Mouse (Mus musculus) liver, embryonic 12.5 days (tissue): ENCODE data around the gene Pla1a. TPM values are rescaled to one million over a fixed set of nuclear protein-coding genes. Genes with fewer than 3 reads are reported as not detected.

Experiments
- ATAC-seq: fragments of 200-750 bp; cut with Nextera tagmentation; 2 replicates; pipeline ENCODE4 v1.8.0; 2017; ENCODE audit warnings: moderate number of reproducible peaks, mild to moderate bottlenecking, moderate library complexity
- H3K27ac ChIP-seq: fragments of 300-500 bp; sonication (generic); 2 replicates; pipeline ENCODE4 v1.5.1; 2016; ENCODE audit warnings: mild to moderate bottlenecking
- H3K27me3 ChIP-seq: fragments of 300-500 bp; sonication (generic); replicated peaks from 2 replicates; pipeline ENCODE4 v1.6.1; 2016; ENCODE audit warnings: mild to moderate bottlenecking, moderate library complexity
- H3K36me3 ChIP-seq: fragments of 300-500 bp; sonication (generic); 2 replicates; pipeline ENCODE4 v1.6.1; 2016; ENCODE audit warnings: mild to moderate bottlenecking, moderate library complexity
- H3K4me1 ChIP-seq: fragments of 300-500 bp; sonication (generic); 2 replicates; pipeline ENCODE4 v1.6.1; 2016
- H3K4me2 ChIP-seq: fragments of 300-500 bp; sonication (generic); 2 replicates; pipeline ENCODE4 v1.6.1; 2016; ENCODE audit warnings: mild to moderate bottlenecking, moderate library complexity
- H3K4me3 ChIP-seq: fragments of 300-500 bp; sonication (generic); 2 replicates; pipeline ENCODE4 v1.5.1; 2016; ENCODE audit warnings: mild to moderate bottlenecking, moderate library complexity
- H3K9ac ChIP-seq: fragments of 300-500 bp; sonication (generic); 2 replicates; pipeline ENCODE4 v1.6.1; 2016; ENCODE audit warnings: mild to moderate bottlenecking, moderate library complexity
- H3K9me3 ChIP-seq: fragments of 300-500 bp; sonication (generic); replicated peaks from 2 replicates; pipeline ENCODE4 v1.6.1; 2016; ENCODE audit warnings: mild to moderate bottlenecking, moderate library complexity
- WGBS: fragments of 180-500 bp; shearing (Covaris S2); methylation state at CpG from one replicate; pipeline ENCODE4 v1.1.7; 2016; ENCODE audit not compliant: insufficient replicate concordance; 5-methylcytosine and 5-hydroxymethylcytosine counted together
- polyA plus RNA-seq: library from polyadenylated mRNA; unstranded; fragments of >200 nt; fragmentation: Nextera tagmentation; extraction: Ambion mirVana; gene quantifications from 2 replicates; pipeline ENCODE4 v1.2.1, GENCODE M21; 2016

Pla1a gene
- polyA plus RNA-seq, 1 experiment from 2014 or later = 3.4 TPM

DNA sequence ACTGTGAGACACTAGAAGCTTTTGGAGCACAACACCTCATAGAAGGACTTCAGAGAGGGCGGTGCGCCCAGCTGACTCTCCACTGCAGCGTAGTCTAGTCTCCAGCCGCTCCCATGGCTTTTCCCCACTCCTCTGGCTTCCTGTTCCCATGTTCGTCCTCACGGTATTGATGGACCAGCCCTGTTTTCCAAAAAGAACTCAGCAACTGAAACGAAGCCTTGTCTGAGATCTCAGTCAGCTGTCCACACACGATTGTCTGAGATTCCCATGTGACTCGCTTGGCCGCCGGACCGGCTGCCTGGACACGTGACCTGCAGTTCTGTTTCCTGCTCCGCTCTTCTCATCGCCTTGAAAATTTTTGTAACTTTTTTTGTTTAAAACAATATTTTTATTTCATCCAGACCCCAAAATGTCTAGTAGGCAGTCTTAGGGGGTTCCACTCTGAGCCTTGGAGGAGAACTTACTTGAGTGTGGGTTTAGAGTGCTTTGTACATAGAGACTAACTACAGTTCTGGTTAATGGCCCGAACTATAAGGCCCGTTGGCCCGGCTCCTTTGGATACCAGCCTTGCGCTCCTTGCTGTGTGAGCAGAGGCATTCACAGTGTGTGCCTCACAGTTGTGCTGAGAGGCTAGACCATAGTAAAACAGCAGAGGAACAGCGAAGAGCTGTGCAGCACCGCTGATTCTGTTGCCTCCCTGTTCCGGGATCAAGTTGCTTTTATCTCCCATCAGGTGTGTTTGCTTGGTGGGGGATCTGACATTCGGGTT lies 40.6 kb downstream of the Pla1a start:
- Histone ChIP-seq H3K36me3 (no peaks in the 10 kb centered on the region), H3K9ac (no peak overlapping the region), H3K4me1 (peaks cover 20% of the 10 kb centered on the region), H3K4me3 (no peak overlapping the region), H3K4me2 (no peak overlapping the region), H3K27ac (no peak overlapping the region), H3K27me3 (no peaks in the 10 kb centered on the region), H3K9me3 (no peaks in the 10 kb centered on the region)
- WGBS = 75% methylated on average over 23 of the region's 23 CpGs
- ATAC-seq = no peak

DNA sequence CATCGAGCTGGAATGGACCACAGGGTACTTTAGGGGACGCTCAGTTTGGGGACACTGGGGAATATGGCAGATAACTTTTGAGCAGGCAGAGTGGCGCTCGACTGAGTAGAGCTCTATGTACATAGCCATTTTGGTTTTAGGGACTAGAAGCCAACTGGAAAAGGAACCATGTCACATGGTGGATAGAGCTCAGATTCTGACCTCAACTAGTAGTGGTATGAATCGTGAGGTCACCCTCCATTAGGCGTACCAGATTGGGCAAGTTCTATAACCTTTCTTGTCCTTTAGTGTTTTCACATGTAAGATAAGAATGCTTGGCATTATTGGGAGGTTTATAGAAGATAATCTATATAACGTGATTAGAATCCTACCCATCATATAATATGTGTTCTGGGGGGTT lies 42.6 kb downstream of the Pla1a start:
- Histone ChIP-seq H3K27me3 (no peaks in the 10 kb centered on the region), H3K27ac (no peak overlapping the region), H3K4me1 (peaks cover 34% of the 10 kb centered on the region), H3K4me2 (no peak overlapping the region), H3K4me3 (no peak overlapping the region), H3K36me3 (no peaks in the 10 kb centered on the region), H3K9me3 (no peaks in the 10 kb centered on the region), H3K9ac (no peak overlapping the region)
- WGBS = 76% methylated on average over 7 of the region's 7 CpGs
- ATAC-seq = no peak

DNA sequence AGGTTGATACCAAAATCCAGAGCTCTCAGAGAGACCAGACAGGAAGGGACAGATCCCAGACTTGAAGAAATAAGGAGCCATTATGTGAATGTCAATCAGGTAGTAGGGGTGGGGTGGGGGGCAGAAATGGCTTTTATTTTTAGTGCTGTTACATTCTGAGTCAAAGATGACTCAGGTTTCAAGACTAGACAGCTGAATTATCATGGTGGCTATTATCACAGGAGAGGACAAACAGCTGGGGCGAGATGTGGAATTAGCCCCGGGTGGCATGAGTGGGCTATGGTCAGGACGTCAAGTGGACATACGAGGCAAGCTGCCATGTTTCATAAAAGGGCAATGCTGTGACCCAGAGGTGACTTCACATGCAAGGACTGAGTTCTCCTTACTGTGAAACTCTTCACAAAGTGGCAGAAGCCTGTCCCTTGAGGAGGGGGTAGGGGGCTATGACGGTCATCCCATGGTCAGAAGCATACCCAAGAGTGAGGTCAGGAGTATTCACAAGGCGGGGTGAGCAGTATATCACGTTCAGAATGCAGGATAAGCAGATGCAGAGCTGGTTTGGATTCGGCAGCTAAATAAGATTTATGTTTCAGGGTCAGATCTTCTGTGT lies 43.6 kb downstream of the Pla1a start:
- WGBS = 74% methylated on average over 8 of the region's 8 CpGs
- no peaks in the 10 kb centered on the region for H3K27me3 ChIP-seq
- H3K9ac ChIP-seq = no peak overlapping the region
- no peak for ATAC-seq
- no peaks in the 10 kb centered on the region for H3K9me3 ChIP-seq
- no peak overlapping the region for H3K4me2 ChIP-seq
- no peaks in the 10 kb centered on the region for H3K36me3 ChIP-seq
- H3K4me3 ChIP-seq = no peak overlapping the region
- no peak overlapping the region for H3K27ac ChIP-seq
- peaks cover 43% of the 10 kb centered on the region for H3K4me1 ChIP-seq

DNA sequence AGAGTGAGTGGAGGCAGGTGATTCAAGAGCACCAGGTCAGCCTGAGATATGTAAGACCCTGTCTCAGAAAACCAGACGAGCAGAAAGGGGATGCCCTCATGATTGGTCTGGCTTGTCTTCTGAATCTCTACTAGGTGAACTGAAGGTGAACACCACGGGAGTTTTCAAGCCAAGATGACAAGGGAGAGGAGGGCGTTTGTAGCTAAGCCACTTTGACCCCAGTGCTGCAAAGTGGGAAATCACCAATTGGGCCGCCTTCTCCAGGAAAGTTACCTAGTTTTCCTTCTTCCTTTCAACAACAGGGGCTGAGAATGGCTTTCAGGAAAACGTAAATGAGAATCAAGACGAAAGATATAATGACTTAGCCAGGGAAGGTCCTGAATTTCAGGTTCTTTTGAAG lies 44.2 kb downstream of the Pla1a start:
- Histone ChIP-seq H3K4me3 (no peak overlapping the region), H3K27me3 (no peaks in the 10 kb centered on the region), H3K9me3 (no peaks in the 10 kb centered on the region), H3K9ac (no peak overlapping the region), H3K4me1 (peaks cover 43% of the 10 kb centered on the region), H3K27ac (no peak overlapping the region), H3K36me3 (no peaks in the 10 kb centered on the region), H3K4me2 (no peak overlapping the region)
- 69% methylated on average over 6 of the region's 6 CpGs for WGBS
- ATAC-seq = no peak

DNA sequence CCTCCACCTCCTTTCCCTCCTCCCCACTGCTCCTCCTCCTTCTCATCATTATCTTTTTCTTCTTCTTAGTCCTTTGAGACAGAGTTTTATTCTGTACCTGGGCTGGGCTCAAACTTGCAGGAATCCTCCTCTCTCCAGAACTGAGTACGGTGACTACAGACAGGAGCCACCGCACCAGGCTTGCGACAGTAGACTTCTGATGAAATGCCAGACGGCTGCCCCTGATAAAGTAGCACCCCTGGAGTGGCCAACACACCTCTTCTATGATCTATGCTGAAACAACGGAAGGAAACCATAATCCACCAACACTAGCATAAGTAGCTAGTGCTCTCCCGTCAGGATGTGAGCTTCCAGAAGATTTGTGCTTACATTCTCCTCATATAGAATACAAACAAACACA lies 45.6 kb downstream of the Pla1a start:
- peak; percentile 80 for ATAC-seq
- no peak overlapping the region for H3K4me3 ChIP-seq
- peaks cover 56% of the 10 kb centered on the region for H3K4me1 ChIP-seq
- 34% methylated on average over 6 of the region's 6 CpGs for WGBS
- H3K9ac ChIP-seq = peak overlapping the region; percentile 40; the same call in 1 of the 2 replicates
- peak overlapping the region; percentile 32 for H3K4me2 ChIP-seq
- H3K27ac ChIP-seq = peak overlapping the region; percentile 65
- H3K9me3 ChIP-seq = no peaks in the 10 kb centered on the region
- no peaks in the 10 kb centered on the region for H3K36me3 ChIP-seq
- no peaks in the 10 kb centered on the region for H3K27me3 ChIP-seq

DNA sequence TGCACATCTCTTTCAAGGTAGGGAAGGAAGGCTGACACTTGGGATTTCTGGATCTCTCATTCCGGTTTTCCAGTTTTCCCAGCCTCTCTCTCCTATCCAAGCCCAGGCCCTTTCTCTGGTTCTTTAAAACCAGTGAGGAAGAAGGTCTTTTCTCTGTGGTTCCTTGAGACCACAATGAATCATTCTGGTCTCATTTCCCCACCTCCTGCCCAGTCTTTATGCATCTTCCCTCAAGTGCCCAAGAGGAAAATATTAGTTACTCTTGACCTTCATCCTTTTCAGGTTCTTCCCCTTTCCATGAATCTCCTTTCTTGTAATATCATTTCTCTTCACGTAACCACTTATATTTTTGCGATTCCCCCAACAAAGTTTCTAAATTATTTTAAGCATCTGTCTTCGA lies 47.2 kb downstream of the Pla1a start:
- whole genome bisulfite sequencing = 80% methylated on average over 4 of the region's 4 CpGs
- H3K27me3 ChIP-seq = no peaks in the 10 kb centered on the region
- no peaks in the 10 kb centered on the region for H3K36me3 ChIP-seq
- peaks cover 56% of the 10 kb centered on the region for H3K4me1 ChIP-seq
- H3K27ac ChIP-seq = peak overlapping the region; percentile 61; the same call in 1 of the 2 replicates
- ATAC-seq = no peak
- H3K9me3 ChIP-seq = no peaks in the 10 kb centered on the region
- no peak overlapping the region for H3K4me3 ChIP-seq
- H3K4me2 ChIP-seq = no peak overlapping the region
- no peak overlapping the region for H3K9ac ChIP-seq

DNA sequence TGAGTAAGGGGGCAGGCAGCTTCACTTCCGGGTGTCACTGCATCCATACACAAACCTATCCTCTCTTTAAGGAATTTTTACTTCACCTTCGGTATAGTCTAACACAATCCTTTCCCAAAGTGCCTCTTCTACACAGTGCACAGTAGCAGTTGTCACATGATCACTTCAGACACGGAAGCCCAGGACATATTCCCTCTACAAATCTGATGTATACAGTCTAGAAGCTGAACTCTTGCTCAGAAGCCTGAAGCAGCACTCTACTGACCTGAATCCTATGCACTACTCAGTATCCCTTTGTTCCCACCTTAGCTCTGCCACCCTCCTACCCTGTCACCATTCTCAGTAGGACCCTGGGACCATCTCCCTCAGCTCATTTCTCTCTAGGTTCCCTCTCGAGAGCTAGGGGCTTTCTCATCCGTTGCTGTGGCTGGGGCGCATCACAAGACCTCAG lies 47.7 kb downstream of the Pla1a start:
- WGBS = 81% methylated on average over 6 of the region's 6 CpGs
- no peaks in the 10 kb centered on the region for H3K9me3 ChIP-seq
- peaks cover 56% of the 10 kb centered on the region for H3K4me1 ChIP-seq
- no peaks in the 10 kb centered on the region for H3K36me3 ChIP-seq
- no peak overlapping the region for H3K9ac ChIP-seq
- H3K4me3 ChIP-seq = no peak overlapping the region
- ATAC-seq = no peak
- H3K27ac ChIP-seq = peak overlapping the region; percentile 61
- no peaks in the 10 kb centered on the region for H3K27me3 ChIP-seq
- no peak overlapping the region for H3K4me2 ChIP-seq

DNA sequence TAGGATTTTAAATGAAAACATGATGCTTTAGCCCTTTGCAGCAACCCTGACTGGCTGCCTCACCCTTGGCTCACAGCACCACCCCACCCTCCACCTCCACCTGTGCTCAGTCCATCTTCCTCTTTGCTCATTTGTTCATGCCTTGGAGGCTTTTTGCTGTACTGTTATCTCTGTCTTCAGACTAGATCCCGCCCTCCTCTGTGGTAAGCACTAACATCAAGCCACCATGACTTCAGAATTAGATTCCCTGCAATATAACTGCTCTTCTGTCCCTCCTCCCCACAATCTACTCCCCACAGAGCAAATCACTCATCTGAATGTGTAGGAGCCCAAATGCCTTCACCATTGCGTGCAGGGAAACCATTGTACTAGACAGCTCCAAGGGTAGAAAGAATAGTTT lies 49.3 kb downstream of the Pla1a start:
- H3K9ac ChIP-seq = no peak overlapping the region
- peak overlapping the region; percentile 61 for H3K27ac ChIP-seq
- peaks cover 3% of the 10 kb centered on the region for H3K36me3 ChIP-seq
- H3K4me2 ChIP-seq = peak overlapping the region; percentile 15; the same call in 1 of the 2 replicates
- no peak overlapping the region for H3K4me3 ChIP-seq
- H3K4me1 ChIP-seq = peaks cover 69% of the 10 kb centered on the region
- no peaks in the 10 kb centered on the region for H3K9me3 ChIP-seq
- no peaks in the 10 kb centered on the region for H3K27me3 ChIP-seq
- peak; percentile 83 for ATAC-seq
- 20% methylated on average over 2 of the region's 2 CpGs for WGBS

DNA sequence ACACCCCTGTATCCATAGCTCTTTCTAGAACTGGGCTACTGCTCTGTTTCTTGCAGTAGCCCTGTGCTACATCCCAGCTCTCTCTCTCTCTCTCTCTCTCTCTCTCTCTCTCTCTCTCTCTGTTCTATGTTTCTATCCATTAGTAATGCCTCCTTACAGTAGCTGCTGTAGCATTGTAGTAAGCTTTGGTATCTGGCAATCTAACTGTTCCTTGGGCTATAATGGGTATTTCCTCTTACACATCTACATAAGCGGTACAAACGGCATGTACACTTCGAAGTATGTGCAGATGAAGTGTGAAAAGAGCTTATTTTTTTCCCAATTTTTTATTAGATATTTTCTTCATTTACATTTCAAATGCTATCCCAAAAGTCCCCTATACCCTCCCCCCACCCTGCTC lies 53.0 kb downstream of the Pla1a start:
- peaks cover 19% of the 10 kb centered on the region for H3K36me3 ChIP-seq
- H3K4me2 ChIP-seq = no peak overlapping the region
- H3K27ac ChIP-seq = peak overlapping the region; percentile 33; the same call in 1 of the 2 replicates
- no peaks in the 10 kb centered on the region for H3K9me3 ChIP-seq
- H3K4me1 ChIP-seq = peaks cover 71% of the 10 kb centered on the region
- no peak for ATAC-seq
- no peak overlapping the region for H3K4me3 ChIP-seq
- H3K9ac ChIP-seq = no peak overlapping the region
- 81% methylated on average over 3 of the region's 3 CpGs for WGBS
- no peaks in the 10 kb centered on the region for H3K27me3 ChIP-seq

DNA sequence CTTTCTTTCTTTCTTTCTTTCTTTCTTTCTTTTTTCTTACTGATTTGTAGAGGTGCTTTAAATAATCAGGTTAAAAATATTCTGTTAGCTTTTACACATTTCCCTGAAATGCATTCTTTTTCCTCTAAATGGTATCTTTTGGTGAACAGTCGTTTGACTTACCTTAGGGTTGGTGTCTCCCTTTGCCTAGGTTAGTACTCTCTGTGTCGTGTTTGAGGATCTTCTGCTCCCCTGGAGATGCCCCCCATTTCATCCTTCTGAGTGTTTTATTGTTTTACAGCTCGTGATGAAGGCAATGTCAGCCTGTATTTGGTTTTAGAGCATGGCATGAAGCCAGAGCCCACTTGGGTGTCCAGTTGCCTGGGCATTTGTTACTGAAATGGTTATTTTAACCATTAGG lies 53.5 kb downstream of the Pla1a start:
- no peak for ATAC-seq

DNA sequence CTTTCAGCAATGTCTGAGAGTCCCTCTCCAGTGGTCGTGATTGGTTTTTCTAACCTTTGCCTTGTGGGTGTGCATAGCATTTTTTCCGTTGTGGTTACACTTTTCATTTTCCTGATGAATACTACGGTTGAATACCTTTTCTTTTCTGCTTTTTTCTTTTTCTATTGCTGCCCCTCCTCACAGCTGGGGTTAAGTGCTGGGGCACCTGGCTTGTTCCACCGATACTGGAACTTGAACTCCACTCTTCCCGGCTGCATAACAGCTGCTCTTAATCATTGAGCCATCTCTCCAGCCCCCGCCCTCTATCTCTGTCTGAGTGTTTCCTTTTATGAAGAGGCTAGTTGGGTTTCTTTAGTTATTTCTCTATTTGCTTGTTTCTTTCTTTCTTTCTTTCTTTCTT lies 53.9 kb downstream of the Pla1a start:
- Histone ChIP-seq H3K4me2 (no peak overlapping the region), H3K27ac (peak overlapping the region; percentile 34; the same call in 1 of the 2 replicates), H3K27me3 (no peaks in the 10 kb centered on the region), H3K36me3 (peaks cover 21% of the 10 kb centered on the region), H3K9me3 (no peaks in the 10 kb centered on the region), H3K4me1 (peaks cover 71% of the 10 kb centered on the region), H3K9ac (no peak overlapping the region), H3K4me3 (no peak overlapping the region)
- WGBS = 26% methylated on average over 6 of the region's 6 CpGs
- ATAC-seq = no peak

More for the DNA sequence above, 53.5 kb downstream of the Pla1a start:
- H3K9ac ChIP-seq = no peak overlapping the region
- no peak overlapping the region for H3K4me2 ChIP-seq
- H3K36me3 ChIP-seq = peaks cover 19% of the 10 kb centered on the region
- H3K4me1 ChIP-seq = peaks cover 71% of the 10 kb centered on the region
- H3K9me3 ChIP-seq = no peaks in the 10 kb centered on the region
- 34% methylated on average over 3 of the region's 3 CpGs for WGBS
- H3K27ac ChIP-seq = peak overlapping the region; percentile 33; the same call in 1 of the 2 replicates
- H3K27me3 ChIP-seq = no peaks in the 10 kb centered on the region
- no peak overlapping the region for H3K4me3 ChIP-seq

DNA sequence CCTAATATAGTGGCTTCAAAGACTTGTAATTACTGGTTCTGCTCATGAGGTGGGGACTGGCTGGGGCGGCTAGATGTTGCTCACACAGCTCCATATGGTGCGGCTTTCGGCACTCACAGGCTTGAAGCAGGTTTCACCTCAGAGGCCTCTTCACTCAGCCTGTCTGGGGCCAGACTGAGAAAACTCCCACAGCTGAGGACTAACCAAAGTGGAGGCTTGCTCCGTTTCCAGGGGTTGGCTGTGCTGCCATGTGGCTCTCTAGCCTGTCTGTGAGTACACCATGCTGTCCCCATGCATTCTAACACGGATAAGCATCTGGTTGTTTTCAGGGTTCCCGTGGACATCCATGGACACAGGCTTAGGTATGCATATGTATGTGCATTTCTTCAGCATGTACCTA lies 54.4 kb downstream of the Pla1a start:
- Histone ChIP-seq H3K27me3 (no peaks in the 10 kb centered on the region), H3K9ac (no peak overlapping the region), H3K4me1 (peaks cover 71% of the 10 kb centered on the region), H3K9me3 (no peaks in the 10 kb centered on the region), H3K4me2 (no peak overlapping the region), H3K36me3 (peaks cover 23% of the 10 kb centered on the region), H3K4me3 (no peak overlapping the region), H3K27ac (peak overlapping the region; percentile 34)
- WGBS = 84% methylated on average over 6 of the region's 6 CpGs
- ATAC-seq = no peak
